Mouse (Mus musculus): ENCODE measurements around the gene Olfr1121. TPM values are rescaled to one million over a fixed set of nuclear protein-coding genes. Genes with fewer than 3 reads are reported as not detected.
"Not testable (repeated sequence)": the region's sequence is repeated elsewhere in the genome, so short reads cannot be mapped to it uniquely, and the experiment has no call there.

The Olfr1121 gene
- not detected in 2 replicates for polyA plus RNA-seq (2012; rRNA removed)

DNA sequence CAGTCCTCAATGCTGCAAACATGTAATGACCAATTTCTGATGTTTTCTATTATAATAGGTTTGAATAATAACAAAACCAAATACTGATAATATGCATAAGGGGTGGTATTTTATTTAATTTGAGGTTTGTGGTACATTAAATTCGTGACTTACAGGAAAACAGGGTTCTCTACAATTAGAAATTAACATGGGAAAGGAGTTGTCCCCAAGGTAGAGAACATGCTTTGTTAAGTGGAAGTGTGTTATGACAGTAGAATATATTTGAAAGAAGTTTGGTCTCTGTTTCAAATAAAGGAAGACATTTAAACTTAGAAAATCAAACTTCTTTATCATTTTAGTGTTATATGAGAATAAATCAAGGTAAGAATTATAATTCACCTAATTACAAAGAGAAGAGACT lies at the start of gene Olfr1121:
Gene Olfr1121, plus strand, starts transcription at position 301 of the 400 bp plus-strand sequence.
- no peak for DNase-seq (ENCODE audit: low read depth)

DNA sequence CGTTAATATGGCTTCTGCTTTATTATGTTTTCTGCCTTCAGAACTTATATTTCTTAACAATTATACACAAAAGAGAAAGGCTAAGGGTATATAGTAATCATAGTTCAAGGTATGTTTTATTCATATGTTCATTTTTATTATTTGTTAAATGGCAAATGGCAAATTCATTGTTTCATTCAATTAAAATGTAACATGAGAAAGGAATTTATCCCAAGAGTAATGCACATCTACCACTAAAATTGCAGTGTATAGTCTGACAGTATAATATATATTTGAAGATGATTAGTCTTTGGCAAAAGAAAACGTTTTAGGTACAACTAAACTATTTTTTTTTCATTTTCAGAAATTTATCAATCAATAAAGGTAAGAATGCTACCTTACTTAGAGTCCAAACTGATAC lies 15.2 kb upstream of the Olfr1121 start, which contains the start of gene Olfr1120:
Gene Olfr1120, plus strand, starts transcription at position 301 of the 400 bp plus-strand sequence.
- DNase-seq (ENCODE audit: low read depth) = no peak

DNA sequence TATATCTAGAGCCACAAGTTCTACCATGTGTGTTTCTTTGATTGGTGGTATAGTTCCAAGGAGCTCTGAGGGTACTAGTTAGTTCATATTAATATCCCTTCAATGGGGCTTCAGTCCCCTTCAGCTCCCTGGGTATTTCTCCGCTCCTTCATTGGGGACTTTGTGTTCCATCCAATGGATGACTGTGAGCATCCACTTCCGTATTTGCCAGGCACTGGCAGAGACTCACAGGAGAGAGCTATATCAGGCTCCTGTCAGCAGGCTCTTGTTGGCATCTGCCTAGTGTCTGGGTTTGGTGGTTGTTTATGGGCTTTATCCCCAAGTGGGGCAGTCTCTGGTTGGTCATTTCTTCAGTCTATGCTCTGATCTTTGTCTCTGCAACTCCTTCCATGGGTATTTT lies 9.6 kb upstream of the Olfr1121 start:
- DNase-seq (ENCODE audit: low read depth) = not testable (repeated sequence)

- DNase-seq (ENCODE audit: low read depth) = no peak
These were observed 2.0 kb downstream of the Olfr1121 start for GRCm38 (mm10) chr2:87371726-87372125.

GRCm38 (mm10) chr2:87383935-87384334 lies 14.2 kb downstream of the Olfr1121 start:
- DNase-seq (ENCODE audit: low read depth) = no peak

GRCm38 (mm10) chr2:87385549-87385948 lies 15.9 kb downstream of the Olfr1121 start, which contains the start of gene Olfr1122:
Olfr1122 (plus strand) TSS chr2:87385849.
- DNase-seq (ENCODE audit: low read depth) = no peak

DNA sequence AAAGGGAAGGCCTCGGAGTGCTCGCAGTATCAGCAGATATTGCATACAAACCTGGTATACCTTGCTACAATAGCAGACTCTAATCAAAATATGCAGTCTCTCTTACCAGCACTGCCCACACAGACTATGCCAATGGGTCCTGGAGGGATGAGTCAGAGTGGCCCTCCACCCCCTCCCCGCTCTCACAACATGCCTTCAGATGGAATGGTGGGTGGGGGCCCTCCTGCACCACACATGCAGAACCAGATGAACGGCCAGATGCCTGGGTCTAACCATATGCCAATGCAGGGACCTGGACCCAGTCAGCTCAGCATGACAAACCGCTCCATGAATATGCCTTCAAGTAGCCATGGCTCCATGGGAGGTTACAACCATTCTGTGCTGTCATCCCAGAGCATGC lies 23.9 kb downstream of the Olfr1121 start:
- DNase-seq (ENCODE audit: low read depth) = not testable (repeated sequence)

DNA sequence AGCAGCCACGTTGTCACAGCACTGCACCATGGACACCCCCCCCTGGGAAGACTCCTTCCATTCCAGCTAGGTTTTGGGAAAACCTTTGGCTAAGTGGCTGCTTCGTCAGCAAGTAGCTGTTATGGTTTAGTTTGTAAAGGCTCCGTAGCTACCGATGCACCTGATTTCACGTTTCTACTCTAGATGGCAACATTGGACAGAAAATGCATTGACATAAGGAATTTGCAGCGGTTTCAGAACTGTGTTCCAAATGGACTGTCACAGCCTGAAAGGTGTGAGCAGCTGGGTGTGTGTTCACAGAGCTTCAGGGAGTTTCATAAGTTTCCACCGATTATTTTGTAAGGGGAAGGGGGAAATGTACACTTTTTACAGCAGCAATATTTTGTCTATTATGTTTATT lies 25.0 kb downstream of the Olfr1121 start:
- DNase-seq (ENCODE audit: low read depth) = not testable (repeated sequence)

GRCm38 (mm10) chr2:87416335-87416734 lies 46.6 kb downstream of the Olfr1121 start, which contains the start of gene Olfr1123:
Olfr1123 (plus strand) TSS chr2:87416635.
- DNase-seq (ENCODE audit: low read depth) = no peak

Other genes starting within 250 kb of the Olfr1121 start
- not detected in 2 replicates for gene Olfr1110, start 229.6 kb upstream of the Olfr1121 start, polyA plus RNA-seq (2012; rRNA removed)
- not detected in 2 replicates for gene Olfr1111, start 217.3 kb upstream of the Olfr1121 start, polyA plus RNA-seq (2012; rRNA removed)
- gene Olfr1112, start 182.1 kb upstream of the Olfr1121 start, polyA plus RNA-seq (2012; rRNA removed) = not detected in 2 replicates
- gene Olfr1113, start 160.9 kb upstream of the Olfr1121 start, polyA plus RNA-seq (2012; rRNA removed) = not detected in 2 replicates
- not detected in 2 replicates for gene Olfr1115, start 121.9 kb upstream of the Olfr1121 start, polyA plus RNA-seq (2012; rRNA removed)
- gene Olfr1116, start 102.4 kb upstream of the Olfr1121 start, polyA plus RNA-seq (2012; rRNA removed) = not detected in 2 replicates
- gene Olfr1118, start 62.3 kb upstream of the Olfr1121 start, polyA plus RNA-seq (2012; rRNA removed) = not detected in 2 replicates
- not detected in 2 replicates for gene Olfr1120, start 15.1 kb upstream of the Olfr1121 start, polyA plus RNA-seq (2012; rRNA removed)
- not detected in 2 replicates for gene Olfr1122, start 16.0 kb downstream of the Olfr1121 start, polyA plus RNA-seq (2012; rRNA removed)
- not detected in 2 replicates for gene Olfr1123, start 46.7 kb downstream of the Olfr1121 start, polyA plus RNA-seq (2012; rRNA removed)
- gene Olfr1124, start 60.4 kb downstream of the Olfr1121 start, polyA plus RNA-seq (2012; rRNA removed) = not detected in 2 replicates
- not detected in 2 replicates for gene Olfr1126, start 84.1 kb downstream of the Olfr1121 start, polyA plus RNA-seq (2012; rRNA removed)
- gene Pramel7, start 127.2 kb downstream of the Olfr1121 start, polyA plus RNA-seq (2012; rRNA removed) = not detected in 2 replicates
- gene Pramel6, start 136.7 kb downstream of the Olfr1121 start, polyA plus RNA-seq (2012; rRNA removed) = not detected in 2 replicates
- not detected in 2 replicates for gene Olfr153, start 161.9 kb downstream of the Olfr1121 start, polyA plus RNA-seq (2012; rRNA removed)
- not detected in 2 replicates for gene Olfr1128, start 175.6 kb downstream of the Olfr1121 start, polyA plus RNA-seq (2012; rRNA removed)
- gene Olfr1129, start 204.0 kb downstream of the Olfr1121 start, polyA plus RNA-seq (2012; rRNA removed) = not detected in 2 replicates
- gene Olfr1130, start 236.3 kb downstream of the Olfr1121 start, polyA plus RNA-seq (2012; rRNA removed) = not detected in 2 replicates

Data from gonadal fat pad, adult 2 months (tissue).